Mouse (Mus musculus) lung, embryonic 15.5 days (tissue): ENCODE measurements around the gene Aldh18a1. TPM values are rescaled to one million over a fixed set of nuclear protein-coding genes. Genes with fewer than 3 reads are reported as not detected.

ENCODE experiments used
- ATAC-seq: fragments of 200-750 bp; cut with Nextera tagmentation; 2 replicates; pipeline ENCODE4 v1.8.0; 2017; ENCODE audit warnings: moderate number of reproducible peaks, borderline replicate concordance; ENCODE audit not compliant: low FRiP score, low TSS enrichment; ENCODE audit errors: extremely low read depth
- H3K27ac ChIP-seq: fragments of 300-500 bp; sonication (generic); 2 replicates; pipeline ENCODE4 v1.5.1; 2015; ENCODE audit warnings: moderate library complexity, mild to moderate bottlenecking, inconsistent platforms
- H3K27me3 ChIP-seq: fragments of 300-500 bp; sonication (generic); 2 replicates; pipeline ENCODE4 v1.6.1; 2015; ENCODE audit warnings: inconsistent platforms
- H3K36me3 ChIP-seq: fragments of 300-500 bp; sonication (generic); 2 replicates; pipeline ENCODE4 v1.6.1; 2015; ENCODE audit warnings: inconsistent platforms
- H3K4me1 ChIP-seq: fragments of 300-500 bp; sonication (generic); 2 replicates; pipeline ENCODE4 v1.6.1; 2015; ENCODE audit warnings: inconsistent platforms
- H3K4me2 ChIP-seq: fragments of 300-500 bp; sonication (generic); 2 replicates; pipeline ENCODE4 v1.6.1; 2015; ENCODE audit warnings: inconsistent platforms, mild to moderate bottlenecking, moderate library complexity
- H3K4me3 ChIP-seq: fragments of 300-500 bp; sonication (generic); 2 replicates; pipeline ENCODE4 v1.5.1; 2015; ENCODE audit warnings: mild to moderate bottlenecking, inconsistent platforms
- H3K9ac ChIP-seq: fragments of 300-500 bp; sonication (generic); 2 replicates; pipeline ENCODE4 v1.6.1; 2015; ENCODE audit warnings: inconsistent platforms
- H3K9me3 ChIP-seq: fragments of 300-500 bp; sonication (generic); 2 replicates; pipeline ENCODE4 v1.6.1; 2016; ENCODE audit warnings: inconsistent platforms
- WGBS: fragments of 180-500 bp; shearing (Covaris S2); methylation state at CpG from one replicate; pipeline ENCODE4 v1.1.7; 2015; 5-methylcytosine and 5-hydroxymethylcytosine counted together
- polyA plus RNA-seq: library from polyadenylated mRNA; unstranded; fragments of >200 nt; fragmentation: Nextera tagmentation; extraction: Ambion mirVana; gene quantifications from 2 replicates; pipeline ENCODE4 v1.2.1, GENCODE M21; 2015

Aldh18a1 gene
- polyA plus RNA-seq, 1 experiment from 2014 or later = 59.3 TPM

- H3K4me2 ChIP-seq = no peak overlapping the region
- peak overlapping the region; percentile 39 for H3K27ac ChIP-seq
- H3K9ac ChIP-seq = no peak overlapping the region
- H3K36me3 ChIP-seq = peaks cover 20% of the 10 kb centered on the region; the same call in 1 of the 2 replicates
- peaks cover 18% of the 10 kb centered on the region for H3K4me1 ChIP-seq
- no peaks in the 10 kb centered on the region for H3K27me3 ChIP-seq
- no peaks in the 10 kb centered on the region for H3K9me3 ChIP-seq
- ATAC-seq = no peak
- WGBS = 52% methylated on average over 6 of the region's 6 CpGs
- no peak overlapping the region for H3K4me3 ChIP-seq
Measured at GRCm38 (mm10) chr19:40549516-40550135, 38.6 kb downstream of the Aldh18a1 start.

- peaks cover 13% of the 10 kb centered on the region for H3K4me1 ChIP-seq
- no peak overlapping the region for H3K4me3 ChIP-seq
- WGBS = 24% methylated on average over 5 of the region's 5 CpGs
- H3K36me3 ChIP-seq = peaks cover 20% of the 10 kb centered on the region; the same call in 1 of the 2 replicates
- H3K27ac ChIP-seq = peak overlapping the region; percentile 39
- H3K4me2 ChIP-seq = no peak overlapping the region
- H3K9ac ChIP-seq = no peak overlapping the region
- no peaks in the 10 kb centered on the region for H3K27me3 ChIP-seq
- no peak for ATAC-seq
- no peaks in the 10 kb centered on the region for H3K9me3 ChIP-seq
Measured at GRCm38 (mm10) chr19:40548796-40549515, 39.3 kb downstream of the Aldh18a1 start.

- ATAC-seq = no peak
- Histone ChIP-seq H3K27me3 (no peaks in the 10 kb centered on the region), H3K9me3 (no peaks in the 10 kb centered on the region), H3K4me1 (peaks cover 9% of the 10 kb centered on the region; the same call in 1 of the 2 replicates), H3K4me2 (no peak overlapping the region), H3K36me3 (peaks cover 18% of the 10 kb centered on the region; the same call in 1 of the 2 replicates), H3K9ac (no peak overlapping the region), H3K4me3 (no peak overlapping the region), H3K27ac (0 out of 2 replicates have a peak overlapping the region, but pooled peaks have one; percentile 2)
- 87% methylated on average over 6 of the region's 6 CpGs for WGBS
Measured at GRCm38 (mm10) chr19:40548386-40548785, 39.9 kb downstream of the Aldh18a1 start.

- 0 out of 2 replicates have a peak, but pooled peaks cover 5% of the 10 kb centered on the region for H3K4me1 ChIP-seq
- no peaks in the 10 kb centered on the region for H3K36me3 ChIP-seq
- WGBS = 9% methylated on average over 3 of the region's 3 CpGs
- no peak overlapping the region for H3K4me2 ChIP-seq
- no peak overlapping the region for H3K27ac ChIP-seq
- ATAC-seq = no peak
- no peak overlapping the region for H3K9ac ChIP-seq
- H3K4me3 ChIP-seq = no peak overlapping the region
- no peaks in the 10 kb centered on the region for H3K27me3 ChIP-seq
- H3K9me3 ChIP-seq = no peaks in the 10 kb centered on the region
Measured at GRCm38 (mm10) chr19:40544856-40545255, 43.4 kb downstream of the Aldh18a1 start.

GRCm38 (mm10) chr19:40542776-40543175 lies 45.5 kb downstream of the Aldh18a1 start:
- 73% methylated on average over 7 of the region's 7 CpGs for WGBS
- ATAC-seq = no peak
- no peak overlapping the region for H3K27ac ChIP-seq
- H3K9ac ChIP-seq = no peak overlapping the region
- no peaks in the 10 kb centered on the region for H3K36me3 ChIP-seq
- H3K9me3 ChIP-seq = no peaks in the 10 kb centered on the region
- no peak overlapping the region for H3K4me2 ChIP-seq
- H3K4me1 ChIP-seq = no peaks in the 10 kb centered on the region
- no peak overlapping the region for H3K4me3 ChIP-seq
- no peaks in the 10 kb centered on the region for H3K27me3 ChIP-seq

- Histone ChIP-seq H3K9me3 (no peaks in the 10 kb centered on the region), H3K27me3 (no peaks in the 10 kb centered on the region), H3K4me1 (no peaks in the 10 kb centered on the region), H3K9ac (no peak overlapping the region), H3K4me3 (no peak overlapping the region), H3K4me2 (no peak overlapping the region), H3K27ac (no peak overlapping the region), H3K36me3 (no peaks in the 10 kb centered on the region)
- 62% methylated on average over 6 of the region's 6 CpGs for WGBS
- ATAC-seq = no peak
Measured at GRCm38 (mm10) chr19:40536526-40536925, 51.7 kb downstream of the Aldh18a1 start.

- Histone ChIP-seq H3K4me1 (no peaks in the 10 kb centered on the region), H3K4me3 (no peak overlapping the region), H3K36me3 (no peaks in the 10 kb centered on the region), H3K27me3 (no peaks in the 10 kb centered on the region), H3K4me2 (no peak overlapping the region), H3K9me3 (no peaks in the 10 kb centered on the region), H3K9ac (no peak overlapping the region), H3K27ac (no peak overlapping the region)
- no peak for ATAC-seq
- WGBS = 66% methylated on average over 5 of the region's 5 CpGs
Measured at GRCm38 (mm10) chr19:40532525-40532924, 55.7 kb downstream of the Aldh18a1 start.

- no peaks in the 10 kb centered on the region for H3K36me3 ChIP-seq
- H3K9me3 ChIP-seq = no peaks in the 10 kb centered on the region
- no peak overlapping the region for H3K4me2 ChIP-seq
- no peak for ATAC-seq
- H3K4me1 ChIP-seq = no peaks in the 10 kb centered on the region
- H3K27me3 ChIP-seq = no peaks in the 10 kb centered on the region
- H3K27ac ChIP-seq = no peak overlapping the region
- H3K4me3 ChIP-seq = no peak overlapping the region
- no peak overlapping the region for H3K9ac ChIP-seq
- WGBS = 77% methylated on average over 2 of the region's 2 CpGs
Measured at GRCm38 (mm10) chr19:40530323-40530722, 57.9 kb downstream of the Aldh18a1 start.

- no peak overlapping the region for H3K4me3 ChIP-seq
- no peak overlapping the region for H3K4me2 ChIP-seq
- no peak for ATAC-seq
- H3K27me3 ChIP-seq = no peaks in the 10 kb centered on the region
- no peaks in the 10 kb centered on the region for H3K4me1 ChIP-seq
- no peaks in the 10 kb centered on the region for H3K36me3 ChIP-seq
- H3K9ac ChIP-seq = no peak overlapping the region
- H3K27ac ChIP-seq = no peak overlapping the region
- no peaks in the 10 kb centered on the region for H3K9me3 ChIP-seq
Measured at GRCm38 (mm10) chr19:40528254-40528653, 60.0 kb downstream of the Aldh18a1 start.

GRCm38 (mm10) chr19:40526367-40527014 lies 61.8 kb downstream of the Aldh18a1 start:
- 65% methylated on average over 9 of the region's 9 CpGs for WGBS
- no peak overlapping the region for H3K27ac ChIP-seq
- no peak for ATAC-seq

GRCm38 (mm10) chr19:40523431-40524005 lies 64.7 kb downstream of the Aldh18a1 start:
- no peak for ATAC-seq
- peaks cover 6% of the 10 kb centered on the region; the same call in 1 of the 2 replicates for H3K4me1 ChIP-seq
- no peak overlapping the region for H3K4me3 ChIP-seq
- H3K9ac ChIP-seq = no peak overlapping the region
- no peaks in the 10 kb centered on the region for H3K27me3 ChIP-seq
- H3K36me3 ChIP-seq = no peaks in the 10 kb centered on the region
- H3K27ac ChIP-seq = no peak overlapping the region
- no peak overlapping the region for H3K4me2 ChIP-seq
- no peaks in the 10 kb centered on the region for H3K9me3 ChIP-seq
- 69% methylated on average over 8 of the region's 8 CpGs for WGBS

More at GRCm38 (mm10) chr19:40526367-40527014, 61.8 kb downstream of the Aldh18a1 start:
- no peak overlapping the region for H3K4me2 ChIP-seq
- no peaks in the 10 kb centered on the region for H3K9me3 ChIP-seq
- H3K4me3 ChIP-seq = no peak overlapping the region
- H3K27me3 ChIP-seq = no peaks in the 10 kb centered on the region
- H3K9ac ChIP-seq = no peak overlapping the region
- H3K36me3 ChIP-seq = no peaks in the 10 kb centered on the region
- no peaks in the 10 kb centered on the region for H3K4me1 ChIP-seq
